Mouse (Mus musculus) thymus, adult 2 months (tissue): Measurements from ENCODE around the gene Actbl2.

Experiments
- CTCF ChIP-seq: fragments of 200-500 bp; IDR thresholded peaks from 2 replicates; pipeline ENCODE4 v1.5.1; 2012; ENCODE audit warnings: mild to moderate bottlenecking, control low read depth, low read length, moderate library complexity, borderline replicate concordance; ENCODE audit not compliant: control insufficient read depth, poor library complexity, insufficient read depth; ENCODE audit errors: extremely low read depth
- POLR2A ChIP-seq: fragments of 200-500 bp; IDR thresholded peaks from 2 replicates; pipeline ENCODE4 v1.6.1; 2012; ENCODE audit warnings: mild to moderate bottlenecking, low read length, control low read depth, moderate library complexity; ENCODE audit not compliant: control insufficient read depth, poor library complexity, insufficient read depth; ENCODE audit errors: extremely low read depth

DNA sequence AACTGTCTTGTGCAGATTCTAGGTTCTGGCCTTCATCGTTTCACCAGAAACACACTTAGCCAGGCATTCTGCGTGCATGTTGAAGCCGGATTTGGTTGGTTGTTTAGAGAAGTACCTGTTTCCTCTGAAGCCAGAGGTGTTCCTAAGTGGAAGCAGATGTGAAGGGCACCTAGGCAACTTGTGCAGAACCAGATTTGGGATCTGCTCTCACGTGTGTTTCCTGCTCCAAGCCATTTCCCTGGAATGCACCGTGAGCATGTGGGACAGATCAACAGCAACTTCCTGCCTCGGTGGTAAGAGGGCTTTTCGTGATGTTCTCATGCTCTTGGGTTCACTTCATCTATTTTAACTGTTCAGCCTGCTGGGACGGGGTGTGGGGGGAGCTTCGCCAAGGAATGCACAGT lies 18.4 kb upstream of the Actbl2 start:
- no peak for TF ChIP-seq POLR2A
- TF ChIP-seq CTCF, result no peak
